ENCODE assay signal across 10 mouse cellular contexts in the genomic region with DNA sequence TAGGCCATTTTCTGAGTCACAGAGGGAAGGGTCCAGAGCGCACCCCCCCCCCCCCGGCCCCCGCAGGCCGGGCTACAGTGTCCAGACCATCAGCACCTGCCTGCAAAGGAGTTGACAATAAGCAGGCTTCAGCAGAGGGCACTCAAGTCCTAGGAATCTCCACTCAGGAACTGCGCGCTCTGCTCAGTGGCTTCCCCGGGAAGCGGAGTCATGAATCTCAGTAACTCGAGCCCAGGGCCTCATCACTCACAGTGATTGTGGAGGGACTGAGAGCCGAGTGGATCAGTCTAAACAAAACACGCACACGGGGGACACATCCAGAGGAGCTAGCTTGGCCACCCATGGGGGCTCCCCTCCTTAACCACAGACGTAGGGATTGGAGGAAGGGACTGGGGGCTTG. TPM values are rescaled to one million over a fixed set of nuclear protein-coding genes. Genes with fewer than 3 reads are reported as not detected.
DNase-seq lines count a peak whose midpoint lies in the region; ATAC-seq and TF ChIP-seq lines count a peak whose summit lies in the region.
"Had no signal": no experiment of that assay in that cellular context is flagged by ENCODE, and none has a peak within 500 bp of the region (broad histone marks: within the 10 kb centered on the region; RNA-seq: fewer than 3 reads in every experiment).

No protein-coding gene starts in this region.

- H3K4me2 ChIP-seq in midbrain, embryonic 12.5 days (replicated peaks): peak overlapping the region; percentile 14

- intact Hi-C loops in heart, postnatal 25 days (cut with DNase I): loop anchor here (5.0 kb wide), 2 partner anchors 436 to 476 kb away; no protein-coding TSS in a partner anchor

- TF ChIP-seq POLR2A in thymus, adult 2 months (IDR thresholded peaks at IDR 0.05; ENCODE audit: control insufficient read depth, extremely low read depth, insufficient read depth, low read length, poor library complexity): no peak

- ATAC-seq in midbrain, embryonic 12.5 days (ENCODE audit: low FRiP score, low read depth): no peak
- ATAC-seq: liver, postnatal 0 days had no signal

- DNase-seq in heart, adult 18-20 months: peak; percentile 10 to 12
- DNase-seq in heart, postnatal 25 days (ENCODE audit: low spot score): no peak
- peak; percentile 27 for DNase-seq in Muller cell, postnatal 12 days (ENCODE audit: inconsistent ontology term)
- no peak for DNase-seq in forebrain, embryonic 10.5 days (ENCODE audit: extremely low spot score, low spot score)
- DNase-seq in MN1 (ENCODE audit: low spot score): no peak
- DNase-seq in thymus, postnatal 25 days: no peak
- DNase-seq in thymus, adult 2 months: no peak
- DNase-seq: liver, postnatal 0 days had no signal

- H3K4me1 ChIP-seq in forebrain, embryonic 10.5 days: peaks cover 88% of the 10 kb centered on the region
- H3K4me1 ChIP-seq in midbrain, embryonic 12.5 days: peaks cover 79% of the 10 kb centered on the region
- no peaks in the 10 kb centered on the region for H3K4me1 ChIP-seq in thymus, adult 2 months (replicated peaks; ENCODE audit: control insufficient read depth, insufficient read depth, low read length)

- no peak for TF ChIP-seq CTCF in thymus, adult 2 months (IDR thresholded peaks at IDR 0.05; ENCODE audit: borderline replicate concordance, control insufficient read depth, extremely low read depth, insufficient read depth, low read length, poor library complexity)

- no peaks in the 10 kb centered on the region for H3K9me3 ChIP-seq in forebrain, embryonic 10.5 days
- H3K9me3 ChIP-seq in midbrain, embryonic 12.5 days: no peaks in the 10 kb centered on the region

- H3K9ac ChIP-seq in midbrain, embryonic 12.5 days (replicated peaks): no peak overlapping the region
- H3K9ac ChIP-seq: liver, postnatal 0 days had no signal

- peak overlapping the region; percentile 14; the same call in 1 of the 2 replicates for H3K4me3 ChIP-seq in forebrain, embryonic 10.5 days
- no peak overlapping the region for H3K4me3 ChIP-seq in midbrain, embryonic 12.5 days
- H3K4me3 ChIP-seq in thymus, adult 2 months (ENCODE audit: control insufficient read depth, insufficient read depth, low read length): no peak overlapping the region

- no peaks in the 10 kb centered on the region for H3K36me3 ChIP-seq in forebrain, embryonic 10.5 days (replicated peaks)
- no peaks in the 10 kb centered on the region for H3K36me3 ChIP-seq in midbrain, embryonic 12.5 days
- H3K36me3 ChIP-seq in thymus, adult 2 months (ENCODE audit: control insufficient read depth, insufficient read depth, low read length): no peaks in the 10 kb centered on the region

- peaks cover 100% of the 10 kb centered on the region for H3K27me3 ChIP-seq in forebrain, embryonic 10.5 days (ENCODE audit: poor library complexity, severe bottlenecking)
- H3K27me3 ChIP-seq in midbrain, embryonic 12.5 days: peaks cover 99% of the 10 kb centered on the region
- H3K27me3 ChIP-seq in thymus, adult 2 months (ENCODE audit: control insufficient read depth, insufficient read depth, low read length): no peaks in the 10 kb centered on the region; the same call in 1 of the 2 replicates
- H3K27me3 ChIP-seq: CH12.LX had no signal

- WGBS in forebrain, embryonic 10.5 days: 2% methylated on average over 12 of the region's 13 CpGs
- 2% methylated on average over 12 of the region's 13 CpGs for WGBS in midbrain, embryonic 12.5 days
- WGBS in thymus, adult 2 months: 8% methylated on average over 12 of the region's 13 CpGs

- 0 out of 2 replicates have a peak overlapping the region, but pooled peaks have one; percentile 44 for H3K27ac ChIP-seq in forebrain, embryonic 10.5 days
- peak overlapping the region; percentile 22 for H3K27ac ChIP-seq in midbrain, embryonic 12.5 days (replicated peaks)
- no peak overlapping the region for H3K27ac ChIP-seq in thymus, adult 2 months (ENCODE audit: control insufficient read depth, insufficient read depth, low read length)

RNA-seq across cellular contexts. Expression of a gene that starts 3.9 kb away (rescaled TPM):
- total RNA-seq in heart, adult 18-20 months (2021): under 1 TPM; 0.17 to 0.21 TPM
- total RNA-seq in heart, postnatal 25 days (2021): under 1 TPM; 0.11 to 0.13 TPM
- 0.20 and 0.42 TPM in 2 replicates for polyA plus RNA-seq in forebrain, embryonic 10.5 days (2016; fragmentation: Nextera tagmentation; extraction: Ambion mirVana)
- polyA plus RNA-seq in midbrain, embryonic 12.5 days (2016; fragmentation: Nextera tagmentation; extraction: Ambion mirVana): 1.5 and 1.7 TPM in 2 replicates
- 0.13 and 0.18 TPM in 2 replicates for polyA plus RNA-seq in thymus, adult 2 months (2012; rRNA removed)
- total RNA-seq: CH12.LX had no signal

Comparison
In these comparisons a context has a peak if more than half of its experiments do, and no peak if none do; other contexts are left out.
1. DNase-seq: peak in heart, adult 18-20 months (2 of 2) and Muller cell, postnatal 12 days (single experiment); none in heart, postnatal 25 days (single experiment), forebrain, embryonic 10.5 days (single experiment), MN1 (single experiment), thymus, postnatal 25 days (single experiment) and thymus, adult 2 months (single experiment).